ENCODE assay signal across 8 mouse cellular contexts in genomic region chr6:148443726-148444701, GRCm38 (mm10). TPM values are rescaled to one million over a fixed set of nuclear protein-coding genes. Genes with fewer than 3 reads are reported as not detected.
DNase-seq lines count a peak whose midpoint lies in the region; ATAC-seq and TF ChIP-seq lines count a peak whose summit lies in the region.

Gene Tmtc1, minus strand, starts transcription at chr6:148444389.

- peak within 1 kb of the TSS; percentile 90 for H3K4me3 ChIP-seq in E14TG2a.4 (replicated peaks; ENCODE audit: low read length)
- H3K4me3 ChIP-seq in cerebellum, adult 2 months (replicated peaks; ENCODE audit: insufficient read depth, low read depth, low read length), result peak within 1 kb of the TSS; percentile 63
- H3K4me3 ChIP-seq in lung, embryonic 16.5 days (ENCODE audit: low read length), result peak within 1 kb of the TSS; percentile 75

- H3K9me3 ChIP-seq in E14TG2a.4 (ENCODE audit: low read length), result peaks cover 5% of the 10 kb centered on the region; the same call in 1 of the 2 replicates
- H3K9me3 ChIP-seq in lung, embryonic 16.5 days (ENCODE audit: control insufficient read depth, low read length), result no peaks in the 10 kb centered on the region; the same call in 1 of the 2 replicates

- H3K27me3 ChIP-seq in E14TG2a.4 (ENCODE audit: insufficient read depth, low read length), result peaks cover 55% of the 10 kb centered on the region
- no peaks in the 10 kb centered on the region; the same call in 1 of the 2 replicates for H3K27me3 ChIP-seq in cerebellum, adult 2 months (ENCODE audit: control insufficient read depth, insufficient read depth, low read length)
- H3K27me3 ChIP-seq in lung, embryonic 16.5 days (ENCODE audit: control insufficient read depth, insufficient read depth, low read depth, low read length), result peaks cover 25% of the 10 kb centered on the region

- WGBS in cerebellum, adult 2 months, result under 1% methylated on average over 99 of the region's 99 CpGs
- WGBS in lung, embryonic 16.5 days, result under 1% methylated on average over 68 of the region's 99 CpGs

- TF ChIP-seq CTCF in E14TG2a.4 (conservative IDR thresholded peaks at IDR 0.05; ENCODE audit: low read length), result no peak
- TF ChIP-seq CTCF in cerebellum, adult 2 months (IDR thresholded peaks at IDR 0.05; ENCODE audit: borderline replicate concordance, insufficient read depth, low read depth, low read length), result no peak

- peak; percentile 52 for ATAC-seq in frontal cortex, adult (ENCODE audit: low TSS enrichment)
- ATAC-seq in lung, embryonic 16.5 days (ENCODE audit: low read depth), result peak; percentile 83

- H3K4me1 ChIP-seq in E14TG2a.4 (replicated peaks; ENCODE audit: low read depth, low read length), result peaks cover 38% of the 10 kb centered on the region
- H3K4me1 ChIP-seq in cerebellum, adult 2 months (ENCODE audit: control insufficient read depth, insufficient read depth, low read length), result no peaks in the 10 kb centered on the region
- peaks cover 16% of the 10 kb centered on the region for H3K4me1 ChIP-seq in lung, embryonic 16.5 days (replicated peaks; ENCODE audit: control insufficient read depth, insufficient read depth, low read length)

- H3K9ac ChIP-seq in lung, embryonic 16.5 days (ENCODE audit: low read length), result peak within 1 kb of the TSS; percentile 71

- no peak for TF ChIP-seq POLR2A in cerebellum, adult 2 months (IDR thresholded peaks at IDR 0.05; ENCODE audit: borderline replicate concordance, insufficient read depth, low read length)

- intact Hi-C loops in heart, postnatal 36 days (cut with DNase I), result loop anchor here (2.0 to 5.0 kb wide), 3 partner anchors 39 to 202 kb away; no protein-coding TSS in a partner anchor

- no peak within 1 kb of the TSS for H3K27ac ChIP-seq in cerebellum, adult 2 months (ENCODE audit: insufficient read depth, low read length)
- peak within 1 kb of the TSS; percentile 36; the same call in 1 of the 2 replicates for H3K27ac ChIP-seq in lung, embryonic 16.5 days (ENCODE audit: low read length)

- H3K4me2 ChIP-seq in lung, embryonic 16.5 days (ENCODE audit: low read depth, low read length), result peak within 1 kb of the TSS; percentile 98

- no peaks in the 10 kb centered on the region for H3K36me3 ChIP-seq in E14TG2a.4 (ENCODE audit: insufficient read depth, low read length)
- H3K36me3 ChIP-seq in lung, embryonic 16.5 days (ENCODE audit: control insufficient read depth, insufficient read depth, low read length), result no peaks in the 10 kb centered on the region

- DNase-seq in cerebellum, adult 2 months, result peak; percentile 45 to 48
- peak; percentile 88 to 93 for DNase-seq in heart, postnatal 36 days
- DNase-seq in layer of hippocampus, adult 8-10 months (ENCODE audit: low spot score in 2 of 2), result peak; percentile 47 to 54
- peak; percentile 34 for DNase-seq in retina, adult 2 months (ENCODE audit: low read depth, low spot score)
- peak; percentile 12 to 25 for DNase-seq in thymus, postnatal 36 days

RNA-seq across cellular contexts. Expression of gene Tmtc1, which starts in this region (rescaled TPM):
- polyA plus RNA-seq in cerebellum, adult 2 months (2012; rRNA removed), result 16.3 and 18.5 TPM in 2 replicates
- total RNA-seq in heart, postnatal 36 days (2021), result 100 to 1,000 TPM; 117 to 127 TPM
- total RNA-seq in layer of hippocampus, adult 8-10 months (2022), result 10 to 100 TPM; 33.5 to 41.2 (median 37.6) TPM
- polyA plus RNA-seq in lung, embryonic 16.5 days (2015; fragmentation: Nextera tagmentation; extraction: Ambion mirVana), result 1.7 and 1.8 TPM in 2 replicates

Comparison
In these comparisons a context has a peak if more than half of its experiments do, and no peak if none do; other contexts are left out.
1. DNase-seq: peak in every context shown above with its lines; median percentile 90 in heart, postnatal 36 days; 50 in layer of hippocampus, adult 8-10 months; 46 in cerebellum, adult 2 months; 34 in retina, adult 2 months; 18 in thymus, postnatal 36 days.